Mouse (Mus musculus) liver, embryonic 14 days (tissue): ENCODE data around the gene Nhlrc1. TPM values are rescaled to one million over a fixed set of nuclear protein-coding genes. Genes with fewer than 3 reads are reported as not detected.

Experiments used
- polyA plus RNA-seq: library from polyadenylated mRNA; depleted of rRNA; stranded (reverse); fragments of >200 nt; gene quantifications from 2 replicates; pipeline ENCODE4 v1.2.3, GENCODE M21; 2012; rRNA removed

The Nhlrc1 gene
- polyA plus RNA-seq, result 0.27 and 0.31 TPM in 2 replicates

DNA sequence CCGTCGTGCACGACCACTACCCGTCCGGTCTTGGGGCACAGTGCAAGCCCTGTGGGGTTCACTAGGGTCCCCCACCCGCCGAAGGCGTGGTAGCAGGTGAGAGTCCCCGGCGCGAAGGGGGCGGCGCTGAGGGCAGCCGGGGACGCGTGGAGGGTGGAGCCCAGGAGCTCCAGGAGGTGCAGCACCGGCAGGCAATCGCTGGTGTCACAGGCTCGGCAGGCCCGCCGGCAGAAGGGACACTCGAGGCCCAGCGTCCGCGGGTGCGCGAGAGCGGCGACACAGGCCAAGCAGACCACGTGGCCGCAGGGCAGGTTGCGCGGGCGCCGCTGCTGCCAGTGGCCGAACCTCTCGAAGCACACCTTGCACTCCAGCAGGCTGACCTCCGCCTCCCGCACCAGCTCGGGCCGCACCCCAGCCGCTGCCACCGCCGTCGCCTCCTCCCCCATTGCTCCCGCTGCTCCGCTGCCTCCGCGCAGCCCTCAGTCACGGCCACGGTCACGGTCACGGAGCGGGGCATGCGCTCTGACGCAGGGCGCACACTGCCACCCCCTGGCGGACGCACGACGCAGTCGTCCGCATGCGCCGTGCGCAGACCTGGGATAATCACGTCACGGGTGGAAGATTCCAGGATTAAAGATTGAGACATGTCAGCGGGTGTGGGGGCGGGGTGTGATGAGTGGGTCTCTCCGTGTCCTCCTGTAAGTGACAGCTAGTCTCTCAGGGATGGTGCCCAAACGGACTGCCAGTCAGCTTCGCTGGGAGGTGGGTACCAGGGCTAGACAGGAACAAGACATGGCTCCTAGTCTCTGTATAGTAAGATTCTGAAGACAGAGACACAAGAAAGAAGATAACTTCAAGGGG is at the start of gene Nhlrc1:
TSS of gene Nhlrc1 (minus strand) at position 517 of the 861 bp plus-strand sequence.

GRCm38 (mm10) chr13:47044617-47044947 is 29.9 kb upstream of the Nhlrc1 start, which contains the start of gene Tpmt:
TSS of gene Tpmt (minus strand) at chr13:47044737.

DNA sequence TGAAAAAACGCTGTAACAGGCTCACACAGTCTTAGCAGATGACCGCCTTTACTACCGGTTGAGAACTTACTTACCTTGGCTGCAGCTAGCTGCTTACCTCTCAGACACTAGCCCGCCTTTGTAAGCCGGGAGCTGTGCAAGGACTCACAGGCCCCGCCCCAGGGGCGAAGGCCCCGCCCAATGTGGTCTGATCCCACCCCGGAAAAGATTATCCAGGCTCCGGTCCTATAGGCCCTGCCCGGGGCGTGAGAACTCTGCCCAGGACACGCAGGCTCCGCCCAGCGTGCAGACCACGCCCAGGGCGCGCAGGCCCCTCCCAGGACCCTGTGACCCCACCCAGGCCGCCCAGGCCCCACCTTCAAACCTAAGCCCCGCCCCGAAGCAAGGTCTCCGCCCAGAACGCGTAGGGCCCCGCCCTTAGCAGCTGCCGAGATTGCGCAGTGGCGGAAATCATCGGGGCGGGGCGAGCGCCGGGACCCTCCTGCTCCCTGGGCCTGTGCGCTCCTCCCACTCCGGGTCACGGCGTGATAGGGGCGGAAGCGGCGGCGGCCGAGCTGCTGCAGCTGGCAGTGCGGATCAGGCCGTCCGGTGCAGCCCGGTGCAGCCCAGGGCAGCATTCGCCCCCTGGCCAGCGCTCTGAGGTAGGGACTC is 28.5 kb upstream of the Nhlrc1 start, which contains the start of gene Kdm1b:
TSS of gene Kdm1b (plus strand) at position 470 of the 651 bp plus-strand sequence.

Other genes with a start within 250 kb of the Nhlrc1 start
- 2.8 and 3.1 TPM in 2 replicates for gene Kif13a, start 85.0 kb downstream of the Nhlrc1 start, polyA plus RNA-seq
- 2.5 and 2.7 TPM in 2 replicates for gene Kdm1b, start 28.6 kb upstream of the Nhlrc1 start, polyA plus RNA-seq
- 7.2 and 9.8 TPM in 2 replicates for gene Tpmt, start 29.9 kb upstream of the Nhlrc1 start, polyA plus RNA-seq
- 181 and 201 TPM in 2 replicates for gene Dek, start 91.4 kb upstream of the Nhlrc1 start, polyA plus RNA-seq
- gene Rnf144b, start 107.8 kb upstream of the Nhlrc1 start, polyA plus RNA-seq, result 1.3 and 2.0 TPM in 2 replicates